Mouse (Mus musculus): ENCODE measurements around the gene Ccdc12. TPM values are rescaled to one million over a fixed set of nuclear protein-coding genes. Genes with fewer than 3 reads are reported as not detected.

The Ccdc12 gene
- total and polyA plus RNA-seq, 3 experiments: 85.2 to 104 (median 97.8) TPM

DNA sequence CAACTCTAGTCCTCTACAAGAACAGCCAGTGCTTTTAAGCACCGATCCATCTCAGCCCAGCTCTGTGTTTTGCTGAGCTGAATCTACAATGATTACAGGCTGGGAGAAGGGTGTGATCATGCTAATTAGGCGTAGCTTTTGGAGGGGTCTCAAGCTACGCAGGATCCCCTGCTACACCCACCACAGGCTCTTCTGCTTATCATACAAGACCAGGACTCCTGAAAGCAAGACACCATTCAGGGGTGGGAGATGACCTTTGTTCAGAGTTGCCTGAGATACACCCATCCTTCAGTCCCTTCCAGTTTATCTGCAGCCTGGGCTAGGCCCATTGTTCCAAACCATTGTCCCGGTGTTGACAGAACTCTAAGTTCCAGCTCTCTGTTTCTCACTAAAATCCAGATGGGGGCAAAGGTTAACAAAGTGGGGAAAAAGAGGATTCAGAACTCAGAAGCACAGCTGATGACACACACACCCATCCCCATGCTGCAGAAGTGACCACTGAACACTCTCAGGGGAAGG is 96.7 kb downstream of the Ccdc12 start:
- H3K4me1 ChIP-seq (ENCODE audit: control insufficient read depth in 1 of 2, insufficient read depth in 2 of 2): no peaks in the 10 kb centered on the region
- H3K9me3 ChIP-seq (replicated peaks; ENCODE audit: low read length): no peaks in the 10 kb centered on the region
- no peak overlapping the region for H3K27ac ChIP-seq (ENCODE audit: insufficient read depth, low read depth)
- in situ Hi-C loops (cut with MboI; ENCODE audit: low pct_ligation_motif_present, low pct_unique_long_range_greater_than_20kb, low sequenced_read_pairs): no loop called here
- dilution Hi-C loops (cut with MboI; ENCODE audit: extremely low pct_ligation_motif_present, extremely low pct_unique_long_range_greater_than_20kb, low sequenced_read_pairs): no loop called here
- no peaks in the 10 kb centered on the region for H3K79me2 ChIP-seq (replicated peaks; ENCODE audit: control insufficient read depth, extremely low read depth, insufficient read depth, poor library complexity, severe bottlenecking)
- no peak for DNase-seq (ENCODE audit: extremely low read depth)
- H3K4me3 ChIP-seq (replicated peaks in 1 of 3; ENCODE audit: low read depth in 2 of 3, low read length in 2 of 3, poor library complexity in 1 of 3): no peak overlapping the region
- no peaks in the 10 kb centered on the region for H3K36me3 ChIP-seq (replicated peaks in 1 of 2; ENCODE audit: control insufficient read depth in 1 of 2, insufficient read depth in 1 of 2, low read length in 1 of 2)
- no peak overlapping the region for H3K9ac ChIP-seq (ENCODE audit: insufficient read depth, low read depth)
- H3K27me3 ChIP-seq (replicated peaks): peaks cover 61% of the 10 kb centered on the region
- H3K4me2 ChIP-seq (ENCODE audit: insufficient read depth, low read depth, poor library complexity, severe bottlenecking): no peak overlapping the region
- no peak for TF ChIP-seq TCF12 (IDR thresholded peaks at IDR 0.05; ENCODE audit: low read depth, low read length)
- TF ChIP-seq NELFE (IDR thresholded peaks at IDR 0.05; ENCODE audit: low read depth, low read length): no peak
- no peak for TF ChIP-seq POLR2AphosphoS2 (IDR thresholded peaks at IDR 0.05; ENCODE audit: low read depth, low read length)

DNA sequence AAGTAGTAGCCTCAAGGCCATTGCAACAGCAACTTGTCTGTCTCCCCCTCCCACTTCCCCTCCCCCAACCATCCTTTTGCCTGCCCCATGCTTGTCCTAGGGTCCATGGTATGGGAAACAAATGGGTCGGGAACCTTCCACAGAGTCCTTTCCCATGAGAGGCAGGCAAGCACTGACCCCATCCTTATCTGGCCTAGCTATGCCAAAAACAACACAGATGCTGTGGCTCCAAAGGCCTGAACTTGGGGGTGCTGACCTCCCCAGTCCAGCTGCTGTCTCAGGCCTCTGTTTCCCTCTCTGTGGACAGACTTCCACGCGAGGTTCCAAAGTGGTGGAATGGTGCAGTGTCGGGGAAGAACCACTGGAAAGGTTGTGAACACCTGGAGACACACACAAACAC is 97.5 kb downstream of the Ccdc12 start:
- dilution Hi-C loops (cut with MboI; ENCODE audit: extremely low pct_ligation_motif_present, extremely low pct_unique_long_range_greater_than_20kb, low sequenced_read_pairs) (no loop called here), in situ Hi-C loops (cut with MboI; ENCODE audit: low pct_ligation_motif_present, low pct_unique_long_range_greater_than_20kb, low sequenced_read_pairs) (no loop called here)
- no peak overlapping the region for H3K4me2 ChIP-seq (ENCODE audit: insufficient read depth, low read depth, poor library complexity, severe bottlenecking)
- no peak overlapping the region for H3K4me3 ChIP-seq (replicated peaks in 1 of 3; ENCODE audit: low read depth in 2 of 3, low read length in 2 of 3, poor library complexity in 1 of 3)
- H3K36me3 ChIP-seq (replicated peaks in 1 of 2; ENCODE audit: control insufficient read depth in 1 of 2, insufficient read depth in 1 of 2, low read length in 1 of 2): no peaks in the 10 kb centered on the region
- no peaks in the 10 kb centered on the region for H3K9me3 ChIP-seq (replicated peaks; ENCODE audit: low read length)
- H3K27me3 ChIP-seq (replicated peaks): peaks cover 55% of the 10 kb centered on the region
- H3K27ac ChIP-seq (ENCODE audit: insufficient read depth, low read depth): no peak overlapping the region
- H3K4me1 ChIP-seq (ENCODE audit: control insufficient read depth in 1 of 2, insufficient read depth in 2 of 2): no peaks in the 10 kb centered on the region
- no peak for DNase-seq (ENCODE audit: extremely low read depth)
- no peak overlapping the region for H3K9ac ChIP-seq (ENCODE audit: insufficient read depth, low read depth)
- H3K79me2 ChIP-seq (replicated peaks; ENCODE audit: control insufficient read depth, extremely low read depth, insufficient read depth, poor library complexity, severe bottlenecking): no peaks in the 10 kb centered on the region
- TF ChIP-seq RAD21 (IDR thresholded peaks at IDR 0.05; ENCODE audit: low read depth, low read length): no peak
- TF ChIP-seq CHD1 (IDR thresholded peaks at IDR 0.05; ENCODE audit: low read depth, low read length): no peak
- TF ChIP-seq KAT2A (IDR thresholded peaks at IDR 0.05; ENCODE audit: insufficient replicate concordance, low read length): no peak
- TF ChIP-seq TCF12 (IDR thresholded peaks at IDR 0.05; ENCODE audit: low read depth, low read length): no peak
- TF ChIP-seq CTCF (conservative IDR thresholded peaks at IDR 0.05 in 1 of 2, IDR thresholded peaks at IDR 0.05 in 1 of 2; ENCODE audit: low read depth in 2 of 2, low read length in 2 of 2): no peak
- TF ChIP-seq UBTF (IDR thresholded peaks at IDR 0.05; ENCODE audit: low read depth, low read length): no peak
- TF ChIP-seq USF1 (IDR thresholded peaks at IDR 0.05; ENCODE audit: low read depth, low read length): no peak
- no peak for TF ChIP-seq MYC (IDR thresholded peaks at IDR 0.05; ENCODE audit: low read depth, low read length)
- no peak for TF ChIP-seq MAFK (IDR thresholded peaks at IDR 0.05; ENCODE audit: insufficient replicate concordance, low read length)
- TF ChIP-seq RCOR1 (conservative IDR thresholded peaks at IDR 0.05; ENCODE audit: low read depth, low read length): no peak
- no peak for TF ChIP-seq MEF2A (IDR thresholded peaks at IDR 0.05; ENCODE audit: borderline replicate concordance, low read depth, low read length)
- no peak for TF ChIP-seq CHD2 (IDR thresholded peaks at IDR 0.05; ENCODE audit: low read length)
- TF ChIP-seq JUN (IDR thresholded peaks at IDR 0.05; ENCODE audit: insufficient read depth, low read depth, low read length): no peak
- TF ChIP-seq MAX (IDR thresholded peaks at IDR 0.05; ENCODE audit: low read length): no peak
- TF ChIP-seq EP300 (IDR thresholded peaks at IDR 0.05; ENCODE audit: low read length): no peak
- no peak for TF ChIP-seq GABPA (IDR thresholded peaks at IDR 0.05; ENCODE audit: insufficient replicate concordance, low read depth, low read length)
- no peak for TF ChIP-seq PAX5 (IDR thresholded peaks at IDR 0.05; ENCODE audit: low read length)
- TF ChIP-seq MAZ (IDR thresholded peaks at IDR 0.05; ENCODE audit: low read depth, low read length): no peak
- TF ChIP-seq E2F4 (IDR thresholded peaks at IDR 0.05; ENCODE audit: insufficient replicate concordance, low read depth, low read length): no peak

Measured in CH12.LX (cell line).